Comparison of ENCODE assay signal across 7 mouse cellular contexts in genomic region chr11:121237345-121238128, GRCm38 (mm10). TPM values are rescaled to one million over a fixed set of nuclear protein-coding genes. Genes with fewer than 3 reads are reported as not detected.
DNase-seq lines count a peak whose midpoint lies in the region; ATAC-seq lines count a peak whose summit lies in the region.

No protein-coding gene starts in this region.

- H3K4me1 ChIP-seq in liver, embryonic 11.5 days (replicated peaks; ENCODE audit: control insufficient read depth, insufficient read depth, low read length): peaks cover 30% of the 10 kb centered on the region

- H3K4me2 ChIP-seq in liver, embryonic 11.5 days: peak overlapping the region; percentile 80

- peak overlapping the region; percentile 84 for H3K9ac ChIP-seq in liver, embryonic 11.5 days (ENCODE audit: low read depth, low read length)

- H3K27ac ChIP-seq in liver, embryonic 11.5 days (ENCODE audit: low read depth, low read length): peak overlapping the region; percentile 99

- DNase-seq in spleen, postnatal 36 days (ENCODE audit: low spot score in 2 of 2): peak; percentile 41 to 65
- DNase-seq in spleen, adult 18-20 months: no peak
- peak; percentile 68 for DNase-seq in brain, adult 2 months (ENCODE audit: low read depth, low spot score)
- peak; percentile 53 for DNase-seq in forelimb bud, embryonic 11.5 days (ENCODE audit: low read depth, low spot score)
- DNase-seq in liver, embryonic 11.5 days (ENCODE audit: low spot score): no peak
- DNase-seq in adrenal gland, adult 18-20 months (ENCODE audit: low spot score in 2 of 2): no peak

- peak; percentile 19; the same call in 1 of the 2 replicates for ATAC-seq in liver, embryonic 11.5 days (replicated peaks; ENCODE audit: low FRiP score)
- peak; percentile 6; the same call in 1 of the 2 replicates for ATAC-seq in monocyte, adult 5-6 weeks (replicated peaks; ENCODE audit: insufficient number of reproducible peaks, low FRiP score, low TSS enrichment, poor library complexity, severe bottlenecking)

- peaks cover 11% of the 10 kb centered on the region for H3K36me3 ChIP-seq in liver, embryonic 11.5 days (ENCODE audit: control insufficient read depth, insufficient read depth, low read length)

- WGBS in liver, embryonic 11.5 days: 5% methylated on average over 28 of the region's 28 CpGs

- H3K27me3 ChIP-seq in liver, embryonic 11.5 days (replicated peaks; ENCODE audit: control insufficient read depth, insufficient read depth, low read length): no peaks in the 10 kb centered on the region

- H3K9me3 ChIP-seq in liver, embryonic 11.5 days (ENCODE audit: control insufficient read depth, low read length): no peaks in the 10 kb centered on the region

- H3K4me3 ChIP-seq in liver, embryonic 11.5 days (ENCODE audit: low read depth, low read length): peak overlapping the region; percentile 91

RNA-seq across cellular contexts. Expression of gene Narf, which starts 0.5 kb away (rescaled TPM):
- polyA plus RNA-seq in liver, embryonic 11.5 days (2014; fragmentation: Nextera tagmentation; extraction: Ambion mirVana): 81.5 and 89.4 TPM in 2 replicates
- total RNA-seq in monocyte, adult 5-6 weeks (2017): 22.3 to 24.0 TPM (median 22.5 TPM) in 3 replicates
- total RNA-seq in adrenal gland, adult 18-20 months (2021): 10 to 100 TPM; 14.4 to 15.2 TPM

RNA-seq across cellular contexts. Expression of gene Cybc1, which starts 8.4 kb away (rescaled TPM):
- 35.1 and 38.2 TPM in 2 replicates for polyA plus RNA-seq in liver, embryonic 11.5 days (2014; fragmentation: Nextera tagmentation; extraction: Ambion mirVana)
- 71.9 to 94.3 TPM (median 75.7 TPM) in 3 replicates for total RNA-seq in monocyte, adult 5-6 weeks (2017)
- total RNA-seq in adrenal gland, adult 18-20 months (2021): 10 to 100 TPM; 21.7 to 25.2 TPM

RNA-seq across cellular contexts. Expression of gene Foxk2, which starts 22.3 kb away (rescaled TPM):
- 9.3 and 10.7 TPM in 2 replicates for polyA plus RNA-seq in liver, embryonic 11.5 days (2014; fragmentation: Nextera tagmentation; extraction: Ambion mirVana)
- 8.5 to 16.2 TPM (median 13.4 TPM) in 3 replicates for total RNA-seq in monocyte, adult 5-6 weeks (2017)
- 10 to 100 TPM; 41.6 to 45.5 TPM for total RNA-seq in adrenal gland, adult 18-20 months (2021)

RNA-seq across cellular contexts. Expression of gene Ogfod3, which starts 33.0 kb away (rescaled TPM):
- 21.7 and 23.4 TPM in 2 replicates for polyA plus RNA-seq in liver, embryonic 11.5 days (2014; fragmentation: Nextera tagmentation; extraction: Ambion mirVana)
- total RNA-seq in monocyte, adult 5-6 weeks (2017): 2.8 to 4.8 TPM (median 3.1 TPM) in 3 replicates
- 10 to 100 TPM; 24.1 to 27.0 TPM for total RNA-seq in adrenal gland, adult 18-20 months (2021)

RNA-seq across cellular contexts. Expression of gene Hexdc, which starts 33.3 kb away (rescaled TPM):
- polyA plus RNA-seq in liver, embryonic 11.5 days (2014; fragmentation: Nextera tagmentation; extraction: Ambion mirVana): 5.1 and 5.6 TPM in 2 replicates
- total RNA-seq in monocyte, adult 5-6 weeks (2017): 1.4 to 3.2 TPM (median 3.1 TPM) in 3 replicates
- total RNA-seq in adrenal gland, adult 18-20 months (2021): 10 to 100 TPM in 1 of 2 experiments, 1 to 10 TPM in 1; 9.0 to 10.1 TPM

Comparison
In these comparisons a context has a peak if more than half of its experiments do, and no peak if none do; other contexts are left out.
1. DNase-seq: peak in spleen, postnatal 36 days (2 of 2), brain, adult 2 months (single experiment) and forelimb bud, embryonic 11.5 days (single experiment); none in spleen, adult 18-20 months (0 of 2), liver, embryonic 11.5 days (single experiment) and adrenal gland, adult 18-20 months (0 of 2).